Mouse (Mus musculus) hindbrain, postnatal 0 days (tissue): ENCODE measurements around the gene Pdlim7. TPM values are rescaled to one million over a fixed set of nuclear protein-coding genes. Genes with fewer than 3 reads are reported as not detected.

Source experiments
- ATAC-seq: fragments of 200-750 bp; cut with Nextera tagmentation; 2 replicates; pipeline ENCODE4 v1.8.0; 2017; ENCODE audit warnings: mild to moderate bottlenecking, moderate TSS enrichment, moderate library complexity
- DNase-seq: peaks from one replicate; pipeline ENCODE4 v3.0.0-alpha.2; 2015; ENCODE audit warnings: low spot score
- H3K27ac ChIP-seq: fragments of 300-500 bp; sonication (generic); 2 replicates; pipeline ENCODE4 v1.5.1; 2014; ENCODE audit warnings: mild to moderate bottlenecking
- H3K27me3 ChIP-seq: fragments of 300-500 bp; sonication (generic); 2 replicates; pipeline ENCODE4 v1.6.1; 2014; ENCODE audit warnings: low read length, mixed read lengths; ENCODE audit not compliant: insufficient read depth
- H3K36me3 ChIP-seq: fragments of 300-500 bp; sonication (generic); 2 replicates; pipeline ENCODE4 v1.6.1; 2014; ENCODE audit warnings: low read length, mixed read lengths; ENCODE audit not compliant: insufficient read depth
- H3K4me1 ChIP-seq: fragments of 300-500 bp; sonication (generic); 2 replicates; pipeline ENCODE4 v1.6.1; 2014; ENCODE audit warnings: antibody characterized with exemption, low read length, mixed read lengths; ENCODE audit not compliant: insufficient read depth
- H3K4me2 ChIP-seq: fragments of 300-500 bp; sonication (generic); 2 replicates; pipeline ENCODE4 v1.6.1; 2014; ENCODE audit warnings: low read depth, mild to moderate bottlenecking, low read length, moderate library complexity, mixed read lengths
- H3K4me3 ChIP-seq: fragments of 300-500 bp; sonication (generic); 2 replicates; pipeline ENCODE4 v1.5.1; 2014; ENCODE audit warnings: low read length
- H3K9ac ChIP-seq: fragments of 300-500 bp; sonication (generic); replicated peaks from 2 replicates; pipeline ENCODE4 v1.6.1; 2014; ENCODE audit warnings: mild to moderate bottlenecking, low read length, moderate library complexity, mixed read lengths
- H3K9me3 ChIP-seq: fragments of 300-500 bp; sonication (generic); 2 replicates; pipeline ENCODE4 v1.6.1; 2016; ENCODE audit warnings: low read length, mixed read lengths
- CTCF ChIP-seq: IDR thresholded peaks from 2 replicates; pipeline ENCODE4 v1.5.1; 2016; ENCODE audit warnings: antibody characterized with exemption, control low read depth, low read depth
- WGBS: fragments of 180-500 bp; shearing (Covaris S2); extraction: QIAGEN DNeasy Blood & Tissue Kit; methylation state at CpG from one replicate; pipeline ENCODE4 v1.1.7; 2014; 5-methylcytosine and 5-hydroxymethylcytosine counted together
- polyA plus RNA-seq: library from polyadenylated mRNA; unstranded; fragments of >200 nt; fragmentation: Nextera tagmentation; extraction: Ambion mirVana; gene quantifications from 2 replicates; pipeline ENCODE4 v1.2.1, GENCODE M21; 2015
- total RNA-seq: library from RNA; depleted of rRNA; stranded (reverse); fragments of >200 nt; gene quantifications from 2 replicates; pipeline ENCODE4 v1.2.3, GENCODE M21; 2014

Gene Pdlim7
- total and polyA plus RNA-seq, 2 experiments from 2014 or later, result 49.9 to 133 TPM

GRCm38 (mm10) chr13:55470372-55470771 is 43.1 kb downstream of the Pdlim7 start:
- Histone ChIP-seq H3K27me3 (no peaks in the 10 kb centered on the region), H3K36me3 (no peaks in the 10 kb centered on the region; the same call in 1 of the 2 replicates), H3K27ac (peak overlapping the region; percentile 89), H3K4me2 (peak overlapping the region; percentile 99; the same call in 1 of the 2 replicates), H3K9me3 (no peaks in the 10 kb centered on the region), H3K4me1 (peaks cover 35% of the 10 kb centered on the region), H3K4me3 (no peak overlapping the region), H3K9ac (peak overlapping the region; percentile 75; the same call in 1 of the 2 replicates)
- TF ChIP-seq CTCF, result no peak
- DNase-seq (peak; percentile 82), ATAC-seq (peak; percentile 19)
- WGBS, result 15% methylated on average over 9 of the region's 9 CpGs

DNA sequence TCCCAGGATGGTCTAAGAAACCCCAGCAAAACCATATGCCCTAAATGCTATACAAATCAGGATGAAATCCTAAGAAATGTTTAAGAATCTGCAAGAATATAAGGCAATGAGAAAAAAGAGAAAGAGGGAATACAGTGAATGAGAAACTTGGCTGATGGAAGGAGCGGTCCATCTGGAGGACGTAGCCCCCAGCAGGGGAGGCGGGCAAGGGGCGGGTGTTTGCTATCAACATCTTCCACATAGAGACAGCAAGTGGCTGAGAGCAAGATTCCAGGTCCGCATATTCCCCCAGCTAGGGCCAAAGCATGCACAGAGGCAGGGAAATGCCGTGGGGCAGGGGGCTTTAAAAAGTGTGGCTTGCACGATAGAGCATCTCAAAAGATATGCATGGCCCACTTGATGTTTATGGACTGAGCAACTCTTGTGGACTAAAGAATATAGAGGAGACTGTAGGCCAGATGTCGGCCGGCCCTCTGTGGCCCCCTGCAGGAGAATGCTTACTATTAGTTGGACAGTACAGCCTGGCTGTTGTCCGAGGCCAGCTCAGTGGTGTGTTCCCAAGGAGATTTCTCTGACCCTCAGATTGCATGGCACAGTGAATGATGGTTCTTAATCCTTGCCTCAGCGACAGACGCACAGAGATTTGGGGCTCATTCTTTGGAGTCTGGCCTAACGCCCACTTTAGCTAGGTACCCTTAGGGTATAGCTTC is 44.5 kb downstream of the Pdlim7 start:
- 0 out of 2 replicates have a peak overlapping the region, but pooled peaks have one; percentile 3 for H3K4me2 ChIP-seq

DNA sequence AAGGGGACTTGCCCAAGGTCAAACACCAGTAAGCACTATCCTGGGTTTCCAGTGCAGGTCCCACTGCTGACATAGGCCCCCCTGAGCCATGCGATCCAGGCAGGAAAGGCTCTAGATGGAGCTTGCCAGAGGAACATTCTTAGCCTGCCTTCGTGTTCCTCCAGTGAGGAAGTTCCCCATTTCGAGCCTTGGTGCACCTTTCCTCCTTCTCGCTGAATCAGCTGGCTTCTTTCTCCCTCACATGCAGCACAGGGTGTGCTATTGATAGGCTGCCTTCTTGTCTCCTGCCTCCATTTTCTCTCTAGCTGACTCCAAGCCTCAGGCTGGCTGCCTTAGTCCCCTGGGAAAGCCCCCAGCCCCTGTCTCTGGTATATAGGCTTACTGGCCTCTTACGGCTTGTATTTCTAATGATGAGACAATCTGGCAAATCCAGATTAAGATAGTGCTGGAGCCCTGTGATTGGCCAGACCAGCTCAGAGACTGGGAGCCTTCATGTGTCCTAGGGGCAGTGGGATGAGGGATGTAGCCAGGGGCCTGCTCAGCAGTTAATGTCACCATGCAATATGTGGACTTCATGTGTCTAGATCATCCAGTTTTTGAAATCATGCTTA is 47.5 kb downstream of the Pdlim7 start:
- no peak for DNase-seq
- H3K4me1 ChIP-seq, result peaks cover 29% of the 10 kb centered on the region
- WGBS, result 45% methylated on average over 5 of the region's 5 CpGs

More for the DNA sequence above, 44.5 kb downstream of the Pdlim7 start:
- Histone ChIP-seq H3K27ac (peak overlapping the region; percentile 89; the same call in 1 of the 2 replicates), H3K27me3 (no peaks in the 10 kb centered on the region), H3K4me1 (peaks cover 31% of the 10 kb centered on the region), H3K4me3 (no peak overlapping the region), H3K9ac (no peak overlapping the region), H3K9me3 (no peaks in the 10 kb centered on the region), H3K36me3 (no peaks in the 10 kb centered on the region; the same call in 1 of the 2 replicates)
- TF ChIP-seq CTCF, result peak; percentile 64
- WGBS, result 25% methylated on average over 13 of the region's 13 CpGs
- DNase-seq, result peak; percentile 74
- no peak for ATAC-seq

DNA sequence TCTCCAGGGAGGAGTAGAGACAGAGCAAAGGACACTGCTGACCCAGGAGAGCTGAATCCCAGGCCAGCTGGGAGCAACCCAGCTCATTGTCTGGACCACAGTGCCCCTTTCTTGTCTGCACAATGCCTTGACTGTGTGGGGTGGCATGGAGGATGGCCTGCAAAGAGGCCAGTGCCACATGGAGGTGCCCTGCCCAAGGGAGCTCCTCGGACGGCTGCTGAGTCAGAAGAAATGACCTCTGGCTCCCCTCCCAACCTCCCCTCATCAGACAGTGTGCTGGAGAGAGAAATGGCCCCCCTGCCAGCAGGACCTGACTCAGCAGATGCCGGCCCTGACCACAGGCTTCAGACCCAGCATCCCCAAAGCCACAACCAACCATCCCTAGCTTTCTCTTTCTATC is 48.3 kb downstream of the Pdlim7 start:
- Histone ChIP-seq H3K36me3 (no peaks in the 10 kb centered on the region), H3K4me3 (peak overlapping the region; percentile 76), H3K27ac (peak overlapping the region; percentile 94), H3K4me2 (peak overlapping the region; percentile 63), H3K9ac (peak overlapping the region; percentile 85; the same call in 1 of the 2 replicates), H3K4me1 (peaks cover 25% of the 10 kb centered on the region), H3K9me3 (no peaks in the 10 kb centered on the region), H3K27me3 (no peaks in the 10 kb centered on the region)
- no peak for TF ChIP-seq CTCF
- ATAC-seq (peak; percentile 28), DNase-seq (peak; percentile 54)
- WGBS, result 3% methylated on average over 3 of the region's 3 CpGs

More for the DNA sequence above, 47.5 kb downstream of the Pdlim7 start:
- Histone ChIP-seq H3K36me3 (no peaks in the 10 kb centered on the region), H3K27ac (peak overlapping the region; percentile 94), H3K9me3 (no peaks in the 10 kb centered on the region), H3K4me3 (peak overlapping the region; percentile 76), H3K27me3 (no peaks in the 10 kb centered on the region), H3K4me2 (peak overlapping the region; percentile 63), H3K9ac (peak overlapping the region; percentile 85; the same call in 1 of the 2 replicates)
- TF ChIP-seq CTCF, result no peak
- ATAC-seq, result no peak

- peak within 1 kb of the TSS; percentile 94 for H3K27ac ChIP-seq
- peak; percentile 91 for DNase-seq
- peaks cover 24% of the 10 kb centered on the region for H3K4me1 ChIP-seq
- no peak for TF ChIP-seq CTCF
- peak within 1 kb of the TSS; percentile 63 for H3K4me2 ChIP-seq
- H3K9me3 ChIP-seq, result no peaks in the 10 kb centered on the region
- H3K9ac ChIP-seq, result peak within 1 kb of the TSS; percentile 85
- peak within 1 kb of the TSS; percentile 76 for H3K4me3 ChIP-seq
- H3K36me3 ChIP-seq, result peaks cover 7% of the 10 kb centered on the region; the same call in 1 of the 2 replicates
- no peaks in the 10 kb centered on the region for H3K27me3 ChIP-seq
- 2% methylated on average over 69 of the region's 84 CpGs for WGBS
- peak; percentile 81 for ATAC-seq
Measured at GRCm38 (mm10) chr13:55464027-55464884, 49.2 kb downstream of the Pdlim7 start, which contains the start of gene Prr7. Prr7 (plus strand) TSS chr13:55464267.

DNA sequence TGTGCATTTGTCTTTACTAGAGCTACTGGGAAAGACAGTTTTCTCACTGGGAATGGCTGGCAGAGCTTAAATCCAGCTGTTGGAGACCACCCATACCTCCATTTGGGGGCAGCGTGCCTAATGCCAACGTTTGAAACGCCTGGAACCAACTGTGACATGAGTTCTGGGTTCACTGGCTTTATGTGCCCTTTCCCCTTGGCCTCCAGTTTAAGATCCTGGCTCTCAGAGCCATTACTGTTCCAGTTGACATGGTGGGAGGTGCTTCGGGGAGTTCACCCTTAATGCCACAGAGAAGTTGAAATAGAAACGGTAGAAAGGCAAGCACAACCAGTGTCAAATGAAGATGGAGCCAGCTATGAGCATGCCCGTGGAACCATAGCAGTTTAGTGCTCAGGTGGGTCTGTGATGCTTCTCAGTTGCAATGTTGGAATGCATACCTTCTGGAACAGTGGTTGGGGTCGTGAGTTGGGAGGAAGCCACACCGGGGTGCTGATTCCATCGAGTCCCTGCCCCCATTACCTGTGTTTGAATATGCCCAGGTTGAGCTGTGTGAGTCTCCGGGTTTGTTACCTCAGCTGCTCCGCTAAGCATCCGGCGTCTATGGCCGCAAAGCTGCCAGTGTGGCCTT is 50.0 kb downstream of the Pdlim7 start:
- TF ChIP-seq CTCF, result no peak
- Histone ChIP-seq H3K4me1 (peaks cover 18% of the 10 kb centered on the region), H3K4me3 (peak overlapping the region; percentile 76), H3K36me3 (peaks cover 15% of the 10 kb centered on the region; the same call in 1 of the 2 replicates), H3K27me3 (no peaks in the 10 kb centered on the region), H3K27ac (peak overlapping the region; percentile 94), H3K9me3 (no peaks in the 10 kb centered on the region), H3K9ac (peak overlapping the region; percentile 85), H3K4me2 (peak overlapping the region; percentile 63)
- ATAC-seq (no peak), DNase-seq (no peak)
- 5% methylated on average over 14 of the region's 14 CpGs for WGBS
